Mouse (Mus musculus): ENCODE results near the gene Ap1m2.
"Not testable (repeated sequence)": the region's sequence is repeated elsewhere in the genome, so short reads cannot be mapped to it uniquely, and the experiment has no call there.

The Ap1m2 gene

GRCm38 (mm10) chr9:21324269-21324668 lies 12.1 kb upstream of the Ap1m2 start:
- DNase-seq = no peak

- not testable (repeated sequence) for DNase-seq
These were observed 10.8 kb upstream of the Ap1m2 start for GRCm38 (mm10) chr9:21322917-21323297.

GRCm38 (mm10) chr9:21322211-21322916 lies 10.2 kb upstream of the Ap1m2 start:
- peak; percentile 69 to 81 for DNase-seq

- peak; percentile 67 to 72 for DNase-seq
These were observed 9.3 kb upstream of the Ap1m2 start for GRCm38 (mm10) chr9:21321513-21321835.

GRCm38 (mm10) chr9:21320619-21321512 lies 8.7 kb upstream of the Ap1m2 start, which contains the start of gene Slc44a2:
Gene Slc44a2, plus strand, starts transcription at chr9:21320698.
- peak; percentile 91 to 93 for DNase-seq

- no peak for DNase-seq
These were observed 8.1 kb upstream of the Ap1m2 start for GRCm38 (mm10) chr9:21320280-21320618.

GRCm38 (mm10) chr9:21319503-21319902 lies 7.4 kb upstream of the Ap1m2 start:
- no peak for DNase-seq

GRCm38 (mm10) chr9:21318792-21319191 lies 6.7 kb upstream of the Ap1m2 start:
- no peak for DNase-seq

GRCm38 (mm10) chr9:21316696-21317095 lies 4.6 kb upstream of the Ap1m2 start:
- DNase-seq = peak; percentile 53 to 72

- no peak for DNase-seq
These were observed 3.3 kb upstream of the Ap1m2 start for GRCm38 (mm10) chr9:21315421-21315820.

- no peak for DNase-seq
These were observed 2.4 kb upstream of the Ap1m2 start for GRCm38 (mm10) chr9:21314367-21315140.

- peak; percentile 87 to 90 for DNase-seq
These were observed 1.3 kb upstream of the Ap1m2 start for GRCm38 (mm10) chr9:21313394-21313793.

GRCm38 (mm10) chr9:21311695-21312094 lies 442 bp downstream of the Ap1m2 start:
- DNase-seq = no peak

GRCm38 (mm10) chr9:21309150-21309741 lies 2.9 kb downstream of the Ap1m2 start:
- DNase-seq = peak; percentile 34 to 46

GRCm38 (mm10) chr9:21305065-21305464 lies 7.1 kb downstream of the Ap1m2 start:
- DNase-seq = no peak

- DNase-seq = no peak
These were observed 13.1 kb downstream of the Ap1m2 start for GRCm38 (mm10) chr9:21299014-21299413.

- DNase-seq = no peak
These were observed 19.9 kb downstream of the Ap1m2 start for GRCm38 (mm10) chr9:21292271-21292670.

- DNase-seq = peak in 1 of 2 experiments; percentile 23
These were observed 20.3 kb downstream of the Ap1m2 start for GRCm38 (mm10) chr9:21291868-21292267.

GRCm38 (mm10) chr9:21291022-21291787 lies 20.9 kb downstream of the Ap1m2 start, which contains the start of gene Cdkn2d:
Gene Cdkn2d, minus strand, starts transcription at chr9:21291407.
- DNase-seq = peak; percentile 100

GRCm38 (mm10) chr9:21290589-21290988 lies 21.5 kb downstream of the Ap1m2 start:
- no peak for DNase-seq

GRCm38 (mm10) chr9:21289337-21289671 lies 22.8 kb downstream of the Ap1m2 start:
- DNase-seq = peak in 1 of 2 experiments; percentile 42
